Mouse (Mus musculus): ENCODE data around the gene Gm12830. TPM values are rescaled to one million over a fixed set of nuclear protein-coding genes. Genes with fewer than 3 reads are reported as not detected.

Gm12830 gene
- polyA plus RNA-seq, 1 experiment from 2014 or later, result not detected

DNA sequence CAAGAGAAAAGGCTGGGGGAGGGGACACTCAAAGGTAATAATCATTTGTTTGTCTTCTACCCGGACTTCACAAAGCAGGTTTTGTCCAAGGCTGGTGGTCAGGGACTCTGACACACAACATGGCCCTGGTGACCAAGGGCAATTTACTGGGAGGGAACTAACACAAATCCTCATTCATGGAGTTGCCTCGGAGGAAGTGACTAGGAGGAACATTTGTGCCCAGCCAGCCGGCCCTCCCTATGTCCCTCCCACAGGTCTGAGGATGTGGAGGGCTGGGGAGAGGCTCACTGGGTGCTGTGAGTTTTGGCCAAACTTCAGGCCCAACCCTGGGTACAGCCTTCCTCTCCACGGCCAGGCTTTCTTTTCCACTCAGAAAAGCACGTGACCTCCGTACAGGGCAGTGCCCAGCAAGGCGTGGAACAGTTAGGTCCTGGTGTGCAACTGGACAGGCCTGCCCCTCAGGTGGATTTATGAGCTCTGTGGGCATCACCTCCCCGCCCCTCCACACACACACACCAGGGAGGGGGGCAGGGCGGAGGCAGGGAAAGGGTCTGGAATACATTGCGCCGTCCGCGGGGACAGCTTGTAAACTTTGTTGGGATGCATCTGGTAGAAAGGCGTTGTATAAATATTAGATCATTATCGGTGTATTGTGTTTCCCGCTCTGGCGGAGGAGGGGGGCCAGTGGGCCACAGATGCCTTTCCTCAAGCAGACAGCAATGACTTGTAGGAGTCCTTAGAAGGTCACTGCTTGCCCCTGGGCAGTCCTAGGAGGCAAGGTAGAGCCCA, 41.6 kb upstream of the Gm12830 start:
- Histone ChIP-seq H3K4me1 (ENCODE audit: insufficient read depth, low read depth, low read length) (peaks cover 5% of the 10 kb centered on the region; the same call in 1 of the 2 replicates), H3K36me3 (ENCODE audit: insufficient read depth, low read length) (no peaks in the 10 kb centered on the region), H3K4me2 (replicated peaks; ENCODE audit: low read depth, low read length) (peak overlapping the region; percentile 15; the same call in 1 of the 2 replicates), H3K27me3 (replicated peaks; ENCODE audit: insufficient read depth, low read length) (no peaks in the 10 kb centered on the region), H3K27ac (ENCODE audit: low read length) (no peak overlapping the region), H3K4me3 (ENCODE audit: low read depth, low read length) (no peak overlapping the region), H3K9me3 (ENCODE audit: low read length) (no peaks in the 10 kb centered on the region), H3K9ac (replicated peaks; ENCODE audit: low read depth) (no peak overlapping the region)
- 19% methylated on average over 17 of the region's 17 CpGs for WGBS
- DNase-seq (ENCODE audit: low spot score) (peak; percentile 65), ATAC-seq (peak; percentile 85)
- peak; percentile 68 for TF ChIP-seq EP300 (IDR thresholded peaks at IDR 0.05)
- no peak for TF ChIP-seq CTCF (IDR thresholded peaks at IDR 0.05)

GRCm38 (mm10) chr4:114782851-114783250, 38.7 kb upstream of the Gm12830 start:
- no peaks in the 10 kb centered on the region for H3K9me3 ChIP-seq (ENCODE audit: low read length)
- H3K27ac ChIP-seq (ENCODE audit: low read length), result no peak overlapping the region
- peaks cover 5% of the 10 kb centered on the region; the same call in 1 of the 2 replicates for H3K4me1 ChIP-seq (ENCODE audit: insufficient read depth, low read depth, low read length)
- DNase-seq (ENCODE audit: low spot score) (no peak), ATAC-seq (no peak)
- TF ChIP-seq EP300 (IDR thresholded peaks at IDR 0.05) (no peak), CTCF (IDR thresholded peaks at IDR 0.05) (no peak)
- H3K9ac ChIP-seq (replicated peaks; ENCODE audit: low read depth), result no peak overlapping the region
- H3K27me3 ChIP-seq (replicated peaks; ENCODE audit: insufficient read depth, low read length), result no peaks in the 10 kb centered on the region
- 76% methylated on average over 7 of the region's 7 CpGs for WGBS
- no peaks in the 10 kb centered on the region for H3K36me3 ChIP-seq (ENCODE audit: insufficient read depth, low read length)
- no peak overlapping the region for H3K4me3 ChIP-seq (ENCODE audit: low read depth, low read length)
- H3K4me2 ChIP-seq (replicated peaks; ENCODE audit: low read depth, low read length), result no peak overlapping the region

DNA sequence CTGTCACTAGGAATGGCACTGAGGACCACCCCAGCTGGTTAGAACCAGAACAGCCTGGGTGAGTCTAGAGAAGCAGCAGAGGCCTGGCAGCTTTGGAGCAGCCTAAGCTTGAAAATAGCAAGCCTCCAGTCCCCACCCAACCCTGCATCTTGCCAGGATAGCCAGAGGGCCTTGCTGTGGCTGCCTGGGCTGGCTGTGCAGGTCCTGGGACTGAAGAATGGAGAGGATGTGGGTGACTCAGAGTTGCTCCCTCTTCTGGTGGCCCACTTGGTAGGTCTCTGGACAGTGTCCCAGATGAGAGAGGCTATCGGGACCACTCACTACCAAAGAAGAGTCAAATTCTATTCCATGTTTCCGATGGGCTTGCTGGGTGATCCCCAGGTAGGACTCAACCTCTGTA, 36.8 kb upstream of the Gm12830 start:
- Histone ChIP-seq H3K9me3 (ENCODE audit: low read length) (no peaks in the 10 kb centered on the region), H3K9ac (replicated peaks; ENCODE audit: low read depth) (no peak overlapping the region), H3K27ac (ENCODE audit: low read length) (no peak overlapping the region), H3K4me1 (ENCODE audit: insufficient read depth, low read depth, low read length) (peaks cover 3% of the 10 kb centered on the region; the same call in 1 of the 2 replicates), H3K36me3 (ENCODE audit: insufficient read depth, low read length) (no peaks in the 10 kb centered on the region), H3K4me2 (replicated peaks; ENCODE audit: low read depth, low read length) (no peak overlapping the region), H3K4me3 (ENCODE audit: low read depth, low read length) (no peak overlapping the region), H3K27me3 (replicated peaks; ENCODE audit: insufficient read depth, low read length) (no peaks in the 10 kb centered on the region)
- ATAC-seq (no peak), DNase-seq (ENCODE audit: low spot score) (no peak)
- TF ChIP-seq CTCF (IDR thresholded peaks at IDR 0.05), result 0 out of 2 replicates have a peak, but pooled peaks have one; percentile 13
- no peak for TF ChIP-seq EP300 (IDR thresholded peaks at IDR 0.05)
- 80% methylated on average over 2 of the region's 2 CpGs for WGBS

GRCm38 (mm10) chr4:114788856-114789255, 32.7 kb upstream of the Gm12830 start:
- Histone ChIP-seq H3K9ac (replicated peaks; ENCODE audit: low read depth) (no peak overlapping the region), H3K27ac (ENCODE audit: low read length) (no peak overlapping the region), H3K27me3 (replicated peaks; ENCODE audit: insufficient read depth, low read length) (no peaks in the 10 kb centered on the region), H3K4me1 (ENCODE audit: insufficient read depth, low read depth, low read length) (no peaks in the 10 kb centered on the region), H3K36me3 (ENCODE audit: insufficient read depth, low read length) (no peaks in the 10 kb centered on the region), H3K9me3 (ENCODE audit: low read length) (no peaks in the 10 kb centered on the region), H3K4me3 (ENCODE audit: low read depth, low read length) (no peak overlapping the region), H3K4me2 (replicated peaks; ENCODE audit: low read depth, low read length) (no peak overlapping the region)
- no peak for TF ChIP-seq EP300 (IDR thresholded peaks at IDR 0.05)
- no peak for TF ChIP-seq CTCF (IDR thresholded peaks at IDR 0.05)
- 48% methylated on average over 4 of the region's 4 CpGs for whole genome bisulfite sequencing
- ATAC-seq (no peak), DNase-seq (ENCODE audit: low spot score) (no peak)

- no peaks in the 10 kb centered on the region for H3K27me3 ChIP-seq (replicated peaks; ENCODE audit: insufficient read depth, low read length)
- ATAC-seq, result no peak
- H3K9me3 ChIP-seq (ENCODE audit: low read length), result no peaks in the 10 kb centered on the region
- no peak overlapping the region for H3K9ac ChIP-seq (replicated peaks; ENCODE audit: low read depth)
- 40% methylated on average over 9 of the region's 9 CpGs for WGBS
- TF ChIP-seq EP300 (IDR thresholded peaks at IDR 0.05) (no peak), CTCF (IDR thresholded peaks at IDR 0.05) (no peak)
- H3K4me2 ChIP-seq (replicated peaks; ENCODE audit: low read depth, low read length), result no peak overlapping the region
- no peak overlapping the region for H3K27ac ChIP-seq (ENCODE audit: low read length)
- no peak for DNase-seq (ENCODE audit: low spot score)
- H3K4me1 ChIP-seq (ENCODE audit: insufficient read depth, low read depth, low read length), result no peaks in the 10 kb centered on the region
- no peak overlapping the region for H3K4me3 ChIP-seq (ENCODE audit: low read depth, low read length)
- no peaks in the 10 kb centered on the region for H3K36me3 ChIP-seq (ENCODE audit: insufficient read depth, low read length)
Measured at GRCm38 (mm10) chr4:114791650-114792049, 29.9 kb upstream of the Gm12830 start.

DNA sequence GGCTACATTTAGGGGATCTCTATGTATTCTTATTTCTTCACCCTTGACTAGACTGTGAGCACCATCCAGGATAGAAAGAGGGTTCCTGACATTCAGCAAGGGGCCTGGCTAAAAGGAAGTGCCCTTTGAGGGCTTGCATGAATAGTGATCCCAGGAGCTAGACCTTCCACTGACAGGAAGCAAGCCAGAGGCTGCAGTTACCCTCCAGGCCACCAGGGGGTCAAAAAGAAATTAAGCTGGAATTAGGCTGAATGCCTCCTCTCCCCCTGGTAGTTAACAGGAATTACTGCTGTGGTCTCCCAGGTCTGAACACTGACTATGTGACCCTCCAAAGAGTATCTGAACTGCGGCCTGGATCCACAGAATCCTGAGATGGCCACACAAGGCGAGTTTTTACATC, 27.7 kb upstream of the Gm12830 start:
- Histone ChIP-seq H3K4me2 (replicated peaks; ENCODE audit: low read depth, low read length) (no peak overlapping the region), H3K9me3 (ENCODE audit: low read length) (no peaks in the 10 kb centered on the region), H3K36me3 (ENCODE audit: insufficient read depth, low read length) (no peaks in the 10 kb centered on the region), H3K4me1 (ENCODE audit: insufficient read depth, low read depth, low read length) (no peaks in the 10 kb centered on the region; the same call in 1 of the 2 replicates), H3K4me3 (ENCODE audit: low read depth, low read length) (no peak overlapping the region), H3K9ac (replicated peaks; ENCODE audit: low read depth) (no peak overlapping the region), H3K27me3 (replicated peaks; ENCODE audit: insufficient read depth, low read length) (no peaks in the 10 kb centered on the region), H3K27ac (ENCODE audit: low read length) (no peak overlapping the region)
- 90% methylated on average over 2 of the region's 2 CpGs for WGBS
- no peak for TF ChIP-seq EP300 (IDR thresholded peaks at IDR 0.05)
- peak; percentile 59 for TF ChIP-seq CTCF (IDR thresholded peaks at IDR 0.05)
- DNase-seq (ENCODE audit: low spot score), result no peak
- ATAC-seq, result no peak
